ENCODE assay signal across 14 mouse cellular contexts in genomic region chr5:119663241-119663640, GRCm38 (mm10). TPM values are rescaled to one million over a fixed set of nuclear protein-coding genes. Genes with fewer than 3 reads are reported as not detected.
A peak's percentile ranks its signal among the peaks of the same experiment; 100 is the strongest.
DNase-seq lines count a peak whose midpoint lies in the region; ATAC-seq and TF ChIP-seq lines count a peak whose summit lies in the region.
"Had no signal": no experiment of that assay in that cellular context is flagged by ENCODE, and none has a peak within 500 bp of the region (broad histone marks: within the 10 kb centered on the region; RNA-seq: fewer than 3 reads in every experiment).

No protein-coding gene starts in this region.

- DNase-seq in adrenal gland, postnatal 14 days: peak; percentile 17
- no peak for DNase-seq in adrenal gland, postnatal 10 days
- DNase-seq in kidney, postnatal 4 days: no peak
- peak; percentile 60 for DNase-seq in embryonic facial prominence, embryonic 10.5 days (ENCODE audit: low spot score)
- DNase-seq in limb, embryonic 14.5 days (ENCODE audit: low spot score): no peak
- DNase-seq in right cerebral cortex, postnatal 25 days: no peak
- DNase-seq: adrenal gland, postnatal 36 days; kidney, adult 18-20 months had no signal

- TF ChIP-seq POLR2A in limb, embryonic 14.5 days (IDR thresholded peaks at IDR 0.05; ENCODE audit: borderline replicate concordance, extremely low read depth, insufficient read depth, insufficient read length): no peak

- peak overlapping the region; percentile 15; the same call in 1 of the 2 replicates for H3K9ac ChIP-seq in kidney, embryonic 16.5 days (replicated peaks; ENCODE audit: low read length)
- H3K9ac ChIP-seq in limb, embryonic 14.5 days (ENCODE audit: low read depth, low read length, severe bottlenecking): no peak overlapping the region
- no peak overlapping the region for H3K9ac ChIP-seq in midbrain, embryonic 16.5 days (ENCODE audit: low read depth, low read length)
- H3K9ac ChIP-seq: hindbrain, embryonic 12.5 days; limb, embryonic 15.5 days had no signal

- H3K9me3 ChIP-seq in kidney, embryonic 16.5 days (ENCODE audit: low read length): no peaks in the 10 kb centered on the region
- H3K9me3 ChIP-seq in embryonic facial prominence, embryonic 10.5 days: no peaks in the 10 kb centered on the region
- H3K9me3 ChIP-seq in limb, embryonic 14.5 days (ENCODE audit: control insufficient read depth, low read length): no peaks in the 10 kb centered on the region
- no peaks in the 10 kb centered on the region for H3K9me3 ChIP-seq in midbrain, embryonic 16.5 days (replicated peaks; ENCODE audit: control insufficient read depth, low read length, poor library complexity, severe bottlenecking)
- H3K9me3 ChIP-seq: hindbrain, embryonic 12.5 days; limb, embryonic 15.5 days had no signal

- peaks cover 8% of the 10 kb centered on the region for H3K4me1 ChIP-seq in kidney, embryonic 16.5 days (ENCODE audit: insufficient read depth, low read length)
- peaks cover 77% of the 10 kb centered on the region for H3K4me1 ChIP-seq in embryonic facial prominence, embryonic 10.5 days
- peaks cover 2% of the 10 kb centered on the region; the same call in 1 of the 2 replicates for H3K4me1 ChIP-seq in limb, embryonic 14.5 days (ENCODE audit: control insufficient read depth, insufficient read depth, low read length)
- H3K4me1 ChIP-seq in midbrain, embryonic 16.5 days (ENCODE audit: control insufficient read depth, insufficient read depth, low read length): no peaks in the 10 kb centered on the region

- peaks cover 97% of the 10 kb centered on the region for H3K27me3 ChIP-seq in kidney, embryonic 16.5 days (ENCODE audit: insufficient read depth, low read length)
- H3K27me3 ChIP-seq in embryonic facial prominence, embryonic 10.5 days (replicated peaks; ENCODE audit: low read depth, poor library complexity, severe bottlenecking): peaks cover 100% of the 10 kb centered on the region
- peaks cover 87% of the 10 kb centered on the region for H3K27me3 ChIP-seq in limb, embryonic 14.5 days (ENCODE audit: control insufficient read depth, insufficient read depth, low read length)
- peaks cover 81% of the 10 kb centered on the region for H3K27me3 ChIP-seq in midbrain, embryonic 16.5 days (ENCODE audit: control insufficient read depth, insufficient read depth, low read depth, low read length)

- peak overlapping the region; percentile 8 for H3K27ac ChIP-seq in kidney, embryonic 16.5 days (ENCODE audit: low read length)
- H3K27ac ChIP-seq in embryonic facial prominence, embryonic 10.5 days (replicated peaks): peak overlapping the region; percentile 64
- no peak overlapping the region for H3K27ac ChIP-seq in limb, embryonic 14.5 days (replicated peaks; ENCODE audit: low read depth, low read length)
- no peak overlapping the region for H3K27ac ChIP-seq in midbrain, embryonic 16.5 days (ENCODE audit: low read length)
- H3K27ac ChIP-seq: hindbrain, embryonic 12.5 days; limb, embryonic 15.5 days had no signal

- no peak for ATAC-seq in kidney, embryonic 16.5 days (ENCODE audit: low FRiP score, low TSS enrichment)
- no peak for ATAC-seq in limb, embryonic 14.5 days (ENCODE audit: low FRiP score, low read depth)
- ATAC-seq in midbrain, embryonic 16.5 days: no peak

- 2% methylated on average over 15 of the region's 15 CpGs for WGBS in kidney, embryonic 16.5 days
- under 1% methylated on average over 15 of the region's 15 CpGs for WGBS in embryonic facial prominence, embryonic 10.5 days
- WGBS in limb, embryonic 14.5 days: 5% methylated on average over 15 of the region's 15 CpGs
- 0% methylated on average over 15 of the region's 15 CpGs for WGBS in midbrain, embryonic 16.5 days

- H3K4me3 ChIP-seq in kidney, embryonic 16.5 days (ENCODE audit: low read length): 0 out of 2 replicates have a peak overlapping the region, but pooled peaks have one; percentile 6
- H3K4me3 ChIP-seq in embryonic facial prominence, embryonic 10.5 days: peak overlapping the region; percentile 44
- H3K4me3 ChIP-seq in limb, embryonic 14.5 days (replicated peaks; ENCODE audit: low read length): no peak overlapping the region
- no peak overlapping the region for H3K4me3 ChIP-seq in midbrain, embryonic 16.5 days (ENCODE audit: low read depth, low read length)
- H3K4me3 ChIP-seq: hindbrain, embryonic 12.5 days; limb, embryonic 15.5 days had no signal

- peak overlapping the region; percentile 29 for H3K4me2 ChIP-seq in kidney, embryonic 16.5 days (replicated peaks; ENCODE audit: low read depth, low read length)
- peak overlapping the region; percentile 23; the same call in 1 of the 2 replicates for H3K4me2 ChIP-seq in limb, embryonic 14.5 days (replicated peaks; ENCODE audit: low read depth, low read length, severe bottlenecking)
- no peak overlapping the region for H3K4me2 ChIP-seq in midbrain, embryonic 16.5 days (ENCODE audit: low read length)
- H3K4me2 ChIP-seq: hindbrain, embryonic 12.5 days; limb, embryonic 15.5 days had no signal

- H3K36me3 ChIP-seq in kidney, embryonic 16.5 days (ENCODE audit: insufficient read depth, low read length): no peaks in the 10 kb centered on the region
- H3K36me3 ChIP-seq in embryonic facial prominence, embryonic 10.5 days (replicated peaks): no peaks in the 10 kb centered on the region
- no peaks in the 10 kb centered on the region for H3K36me3 ChIP-seq in limb, embryonic 14.5 days (ENCODE audit: control insufficient read depth, insufficient read depth, low read length)
- H3K36me3 ChIP-seq in midbrain, embryonic 16.5 days (ENCODE audit: control insufficient read depth, insufficient read depth, low read length): no peaks in the 10 kb centered on the region
- H3K36me3 ChIP-seq: hindbrain, embryonic 12.5 days; limb, embryonic 15.5 days had no signal

RNA-seq across cellular contexts. Expression of gene Tbx3, which starts 7.2 kb away (rescaled TPM):
- 176 and 177 TPM in 2 replicates for total RNA-seq in adrenal gland, postnatal 14 days (2021)
- total RNA-seq in adrenal gland, postnatal 10 days (2021): 100 to 1,000 TPM; 136 to 142 TPM
- polyA plus RNA-seq in kidney, embryonic 16.5 days (2015; fragmentation: Nextera tagmentation; extraction: Ambion mirVana): 52.6 and 60.5 TPM in 2 replicates
- 58.3 and 64.8 TPM in 2 replicates for polyA plus RNA-seq in embryonic facial prominence, embryonic 10.5 days (2016; fragmentation: Nextera tagmentation; extraction: Ambion mirVana)
- polyA plus RNA-seq in limb, embryonic 14.5 days (2012; rRNA removed): 18.6 and 28.2 TPM in 2 replicates
- polyA plus RNA-seq in limb, embryonic 14.5 days (2014; fragmentation: Nextera tagmentation; extraction: Ambion mirVana): 23.9 and 27.6 TPM in 2 replicates
- polyA plus RNA-seq in midbrain, embryonic 16.5 days (2015; fragmentation: Nextera tagmentation; extraction: Ambion mirVana): 2.4 and 3.4 TPM in 2 replicates
- total RNA-seq: common myeloid progenitor, adult 5-6 weeks; megakaryocyte progenitor cell, adult 5-6 weeks had no signal

Comparison
In these comparisons a context has a peak if more than half of its experiments do, and no peak if none do; other contexts are left out.
1. DNase-seq: peak in adrenal gland, postnatal 14 days (single experiment) and embryonic facial prominence, embryonic 10.5 days (single experiment); none in adrenal gland, postnatal 10 days (single experiment), kidney, postnatal 4 days (0 of 2), limb, embryonic 14.5 days (single experiment) and right cerebral cortex, postnatal 25 days (single experiment).
2. H3K27ac ChIP-seq: peak in kidney, embryonic 16.5 days (single experiment) and embryonic facial prominence, embryonic 10.5 days (single experiment); none in limb, embryonic 14.5 days (single experiment) and midbrain, embryonic 16.5 days (single experiment).
3. H3K4me3 ChIP-seq: peak in kidney, embryonic 16.5 days (single experiment) and embryonic facial prominence, embryonic 10.5 days (single experiment); none in limb, embryonic 14.5 days (single experiment) and midbrain, embryonic 16.5 days (single experiment).